Mouse (Mus musculus): ENCODE results near the gene Ap1g2.
A peak's percentile ranks its signal among the peaks of the same experiment; 100 is the strongest.

The Ap1g2 gene

DNA sequence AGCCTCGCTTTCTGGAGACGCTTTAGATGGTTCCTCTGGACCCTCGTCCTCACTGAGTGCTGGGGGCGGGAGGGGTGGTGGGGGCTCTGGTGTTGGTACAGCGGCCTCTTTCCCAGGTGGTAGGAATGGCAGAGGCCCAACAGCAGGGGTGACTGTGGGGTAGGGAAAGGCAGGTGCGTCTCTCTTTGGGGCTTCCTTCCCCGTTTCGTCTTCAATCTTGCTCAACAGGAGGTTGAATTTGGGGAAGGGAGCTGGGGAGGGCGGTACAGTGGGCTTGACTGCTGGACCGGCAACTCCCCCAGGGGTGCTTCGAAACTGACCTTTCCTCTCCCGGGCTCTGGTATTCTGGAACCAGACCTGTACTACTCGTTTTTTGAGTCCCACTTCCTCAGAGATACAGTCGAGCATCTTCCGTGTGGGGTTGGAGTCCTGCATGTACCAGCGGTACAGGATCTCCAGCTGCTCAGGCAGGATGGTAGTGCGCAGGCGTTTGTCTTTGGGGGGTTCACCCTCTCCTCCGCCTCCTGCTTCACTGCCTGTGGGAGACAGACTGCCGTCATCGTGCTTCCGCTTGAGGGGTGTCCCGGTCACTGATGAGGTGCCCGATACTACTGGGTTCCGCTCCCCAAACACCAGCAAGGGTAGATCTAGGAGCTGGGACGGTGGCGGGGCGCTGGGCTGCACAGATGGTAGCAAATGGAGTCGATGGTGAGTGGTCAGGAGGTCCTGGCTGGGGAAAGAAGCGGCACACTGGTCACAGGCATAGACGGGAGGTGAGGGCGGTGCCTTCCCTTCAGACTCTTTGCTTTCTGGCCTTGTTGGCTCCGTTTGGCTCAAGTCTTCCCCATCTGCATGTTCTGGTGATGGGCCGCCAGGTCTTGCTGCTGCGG, 41.7 kb downstream of the Ap1g2 start:
- H3K9me3 ChIP-seq (ENCODE audit: low read length): no peaks in the 10 kb centered on the region
- no peak for TF ChIP-seq NANOG (IDR thresholded peaks at IDR 0.05; ENCODE audit: borderline replicate concordance, low read length)
- TF ChIP-seq CTCF (conservative IDR thresholded peaks at IDR 0.05; ENCODE audit: low read length): no peak
- TF ChIP-seq POU5F1 (IDR thresholded peaks at IDR 0.05; ENCODE audit: borderline replicate concordance, low read length): no peak
- H3K4me1 ChIP-seq (replicated peaks; ENCODE audit: low read depth, low read length): peaks cover 93% of the 10 kb centered on the region
- no peaks in the 10 kb centered on the region for H3K27me3 ChIP-seq (ENCODE audit: insufficient read depth, low read length)
- H3K36me3 ChIP-seq (ENCODE audit: insufficient read depth, low read length): peaks cover 80% of the 10 kb centered on the region
- peak overlapping the region; percentile 68 for H3K4me3 ChIP-seq (replicated peaks; ENCODE audit: low read length)

DNA sequence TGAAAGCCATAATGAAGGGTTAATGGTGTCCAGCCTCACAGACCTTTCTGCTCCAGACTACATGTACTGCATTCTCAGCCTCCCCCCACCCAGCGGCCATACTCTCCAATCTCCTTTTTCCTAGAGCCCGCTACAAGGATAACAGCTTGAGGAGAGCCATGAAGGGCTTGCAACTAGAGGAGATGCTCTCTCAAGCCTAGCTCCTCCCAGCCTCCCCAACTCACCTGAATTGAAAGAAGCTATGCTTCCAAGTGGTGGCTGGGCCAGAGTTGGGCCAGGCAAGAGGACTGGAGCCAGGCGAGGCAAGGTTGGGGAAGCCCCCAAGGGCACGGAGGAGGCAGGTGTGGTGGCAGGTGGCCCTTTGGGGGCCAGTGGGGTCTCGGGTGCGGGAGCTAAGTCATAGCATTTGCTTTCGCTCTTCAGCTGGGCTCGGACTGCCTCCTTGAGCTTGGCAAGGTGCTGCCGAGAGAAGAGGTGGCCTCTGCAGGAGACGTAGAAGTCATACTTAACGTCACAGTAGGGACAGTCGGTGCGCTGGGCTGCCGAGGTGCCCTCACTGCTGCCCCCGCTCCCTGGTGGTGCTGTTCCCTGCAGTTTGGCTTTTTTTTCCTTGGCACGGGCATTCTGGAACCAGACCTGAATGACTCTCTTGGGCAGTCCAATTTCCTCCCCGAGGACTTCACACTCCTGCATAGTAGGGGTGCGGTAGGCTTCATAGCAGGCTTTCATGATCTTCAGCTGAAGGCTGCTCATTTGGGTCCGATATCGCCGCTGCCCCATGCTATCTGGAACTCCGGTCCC, 42.6 kb downstream of the Ap1g2 start:
- peaks cover 70% of the 10 kb centered on the region for H3K36me3 ChIP-seq (ENCODE audit: insufficient read depth, low read length)
- H3K4me3 ChIP-seq (replicated peaks; ENCODE audit: low read length): peak overlapping the region; percentile 68
- TF ChIP-seq POU5F1 (IDR thresholded peaks at IDR 0.05; ENCODE audit: borderline replicate concordance, low read length): no peak
- no peak for TF ChIP-seq CTCF (conservative IDR thresholded peaks at IDR 0.05; ENCODE audit: low read length)
- no peak for TF ChIP-seq NANOG (IDR thresholded peaks at IDR 0.05; ENCODE audit: borderline replicate concordance, low read length)
- peaks cover 98% of the 10 kb centered on the region for H3K4me1 ChIP-seq (replicated peaks; ENCODE audit: low read depth, low read length)
- no peaks in the 10 kb centered on the region for H3K9me3 ChIP-seq (ENCODE audit: low read length)
- H3K27me3 ChIP-seq (ENCODE audit: insufficient read depth, low read length): no peaks in the 10 kb centered on the region

DNA sequence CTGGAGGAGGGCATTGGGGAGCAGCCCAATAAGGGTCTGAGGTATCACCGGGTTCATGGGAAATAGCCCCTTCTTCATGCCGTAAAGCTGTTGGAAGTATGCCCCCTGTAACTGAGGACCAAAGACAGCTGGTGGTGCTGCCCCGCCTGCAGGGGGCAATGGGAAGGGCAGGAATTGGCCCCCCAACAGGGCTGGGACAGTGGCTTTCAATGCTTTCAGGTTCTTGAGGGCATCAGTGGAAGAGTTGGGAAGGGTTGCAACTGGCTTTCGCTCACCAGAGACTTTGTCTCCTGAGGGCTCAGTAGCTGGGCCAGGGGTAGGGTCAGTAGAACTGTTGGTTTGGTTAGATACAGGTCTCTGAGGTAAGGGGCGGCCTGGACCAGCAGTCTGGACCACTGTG, 43.3 kb downstream of the Ap1g2 start:
- H3K27me3 ChIP-seq (ENCODE audit: insufficient read depth, low read length): no peaks in the 10 kb centered on the region
- TF ChIP-seq NANOG (IDR thresholded peaks at IDR 0.05; ENCODE audit: borderline replicate concordance, low read length) (no peak), POU5F1 (IDR thresholded peaks at IDR 0.05; ENCODE audit: borderline replicate concordance, low read length) (no peak), CTCF (conservative IDR thresholded peaks at IDR 0.05; ENCODE audit: low read length) (no peak)
- peaks cover 96% of the 10 kb centered on the region for H3K4me1 ChIP-seq (replicated peaks; ENCODE audit: low read depth, low read length)
- peaks cover 64% of the 10 kb centered on the region for H3K36me3 ChIP-seq (ENCODE audit: insufficient read depth, low read length)
- peak overlapping the region; percentile 62 for H3K4me3 ChIP-seq (replicated peaks; ENCODE audit: low read length)
- H3K9me3 ChIP-seq (ENCODE audit: low read length): no peaks in the 10 kb centered on the region

DNA sequence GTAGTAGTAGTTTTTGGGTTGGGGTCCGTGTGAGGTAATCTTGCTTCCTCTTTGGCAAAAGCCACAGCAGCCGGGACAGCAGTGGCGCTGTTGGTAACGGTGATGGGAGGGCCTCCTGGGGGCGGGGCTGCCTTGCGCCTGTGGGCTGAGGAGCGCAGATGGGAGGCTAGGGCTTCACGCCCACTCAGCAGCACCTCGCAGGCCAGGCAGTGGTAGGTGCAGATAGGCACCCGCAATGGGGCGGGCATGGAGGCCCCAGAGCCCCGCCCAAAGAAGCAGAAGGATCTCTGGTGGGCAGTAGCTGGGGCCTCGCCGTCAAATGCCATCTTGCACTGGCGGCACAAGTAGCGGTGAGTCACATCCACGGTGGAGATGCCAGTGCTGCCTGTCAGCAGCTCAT, 43.8 kb downstream of the Ap1g2 start:
- Histone ChIP-seq H3K36me3 (ENCODE audit: insufficient read depth, low read length) (peaks cover 59% of the 10 kb centered on the region), H3K4me1 (replicated peaks; ENCODE audit: low read depth, low read length) (peaks cover 91% of the 10 kb centered on the region), H3K4me3 (replicated peaks; ENCODE audit: low read length) (peak overlapping the region; percentile 62), H3K27me3 (ENCODE audit: insufficient read depth, low read length) (no peaks in the 10 kb centered on the region), H3K9me3 (ENCODE audit: low read length) (no peaks in the 10 kb centered on the region)
- TF ChIP-seq CTCF (conservative IDR thresholded peaks at IDR 0.05; ENCODE audit: low read length): no peak
- TF ChIP-seq POU5F1 (IDR thresholded peaks at IDR 0.05; ENCODE audit: borderline replicate concordance, low read length): no peak
- TF ChIP-seq NANOG (IDR thresholded peaks at IDR 0.05; ENCODE audit: borderline replicate concordance, low read length): no peak

DNA sequence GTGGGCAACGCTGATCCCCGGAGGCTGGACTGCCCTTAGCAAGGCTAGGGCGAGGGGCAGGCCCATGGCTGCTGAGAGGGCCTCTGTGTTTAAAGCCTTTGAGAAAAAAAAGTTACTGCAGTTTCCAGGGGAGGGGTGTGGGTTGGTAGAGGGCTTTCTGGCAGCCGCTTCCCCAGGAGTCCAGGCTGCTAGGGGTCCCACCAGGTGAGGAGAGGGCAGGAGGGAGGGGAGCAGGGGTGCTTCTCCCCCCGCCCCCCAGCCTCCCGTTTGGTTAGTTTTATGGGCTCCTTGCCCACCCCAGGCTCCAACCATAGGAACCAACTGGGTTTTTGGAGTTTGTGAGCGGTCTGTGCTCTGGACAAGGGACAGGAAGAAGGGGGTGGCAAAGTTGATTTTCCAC, 44.5 kb downstream of the Ap1g2 start:
- Histone ChIP-seq H3K4me1 (replicated peaks; ENCODE audit: low read depth, low read length) (peaks cover 83% of the 10 kb centered on the region), H3K27me3 (ENCODE audit: insufficient read depth, low read length) (no peaks in the 10 kb centered on the region), H3K4me3 (replicated peaks; ENCODE audit: low read length) (no peak overlapping the region), H3K9me3 (ENCODE audit: low read length) (no peaks in the 10 kb centered on the region), H3K36me3 (ENCODE audit: insufficient read depth, low read length) (peaks cover 51% of the 10 kb centered on the region)
- TF ChIP-seq NANOG (IDR thresholded peaks at IDR 0.05; ENCODE audit: borderline replicate concordance, low read length) (no peak), CTCF (conservative IDR thresholded peaks at IDR 0.05; ENCODE audit: low read length) (no peak), POU5F1 (IDR thresholded peaks at IDR 0.05; ENCODE audit: borderline replicate concordance, low read length) (no peak)

DNA sequence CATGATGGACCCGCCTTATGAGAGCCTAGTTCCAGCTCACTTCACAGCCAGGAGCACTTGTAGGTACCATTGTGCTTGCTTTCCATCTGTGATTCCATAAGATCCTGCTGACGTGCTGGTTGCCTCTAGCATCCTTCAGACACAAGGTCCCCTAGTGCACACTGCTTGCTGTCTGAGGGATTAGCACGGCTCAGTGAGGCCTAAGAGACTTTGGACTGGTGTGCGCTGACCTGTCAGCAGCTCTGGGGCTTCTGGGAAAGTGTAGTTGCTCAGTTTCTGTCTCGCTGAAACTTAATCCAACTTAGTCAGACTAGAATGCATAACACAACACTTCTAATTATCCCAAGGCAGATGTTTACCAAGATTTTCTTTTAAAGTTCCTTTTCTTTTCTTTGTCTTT, 46.5 kb downstream of the Ap1g2 start:
- Histone ChIP-seq H3K9me3 (ENCODE audit: low read length) (no peaks in the 10 kb centered on the region), H3K27me3 (ENCODE audit: insufficient read depth, low read length) (no peaks in the 10 kb centered on the region), H3K4me1 (replicated peaks; ENCODE audit: low read depth, low read length) (peaks cover 72% of the 10 kb centered on the region), H3K4me3 (replicated peaks; ENCODE audit: low read length) (no peak overlapping the region), H3K36me3 (ENCODE audit: insufficient read depth, low read length) (peaks cover 35% of the 10 kb centered on the region)
- TF ChIP-seq POU5F1 (IDR thresholded peaks at IDR 0.05; ENCODE audit: borderline replicate concordance, low read length) (no peak), CTCF (conservative IDR thresholded peaks at IDR 0.05; ENCODE audit: low read length) (no peak), NANOG (IDR thresholded peaks at IDR 0.05; ENCODE audit: borderline replicate concordance, low read length) (no peak)

DNA sequence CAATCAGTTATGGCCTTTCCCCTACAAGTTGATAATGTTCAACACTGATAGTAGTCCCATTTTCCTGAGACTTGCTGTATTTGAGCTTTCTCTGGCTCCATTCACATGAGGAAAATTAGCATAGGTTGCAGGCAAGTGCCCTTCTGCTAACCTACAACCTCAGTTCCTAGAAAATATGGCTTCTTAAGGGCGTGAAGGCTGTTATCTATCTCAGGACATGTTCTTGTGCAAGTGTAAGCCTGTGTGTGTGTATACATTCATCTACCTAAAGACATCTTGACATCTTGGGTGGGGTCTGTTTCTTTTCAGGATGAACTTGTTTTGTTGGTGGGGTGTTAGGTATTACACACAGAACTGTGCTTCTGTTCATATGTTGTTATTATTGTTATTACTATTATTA, 47.4 kb downstream of the Ap1g2 start:
- TF ChIP-seq NANOG (IDR thresholded peaks at IDR 0.05; ENCODE audit: borderline replicate concordance, low read length) (no peak), CTCF (conservative IDR thresholded peaks at IDR 0.05; ENCODE audit: low read length) (no peak), POU5F1 (IDR thresholded peaks at IDR 0.05; ENCODE audit: borderline replicate concordance, low read length) (no peak)
- Histone ChIP-seq H3K27me3 (ENCODE audit: insufficient read depth, low read length) (peaks cover 5% of the 10 kb centered on the region; the same call in 1 of the 2 replicates), H3K4me1 (replicated peaks; ENCODE audit: low read depth, low read length) (peaks cover 67% of the 10 kb centered on the region), H3K4me3 (replicated peaks; ENCODE audit: low read length) (no peak overlapping the region), H3K36me3 (ENCODE audit: insufficient read depth, low read length) (peaks cover 25% of the 10 kb centered on the region), H3K9me3 (ENCODE audit: low read length) (no peaks in the 10 kb centered on the region)

DNA sequence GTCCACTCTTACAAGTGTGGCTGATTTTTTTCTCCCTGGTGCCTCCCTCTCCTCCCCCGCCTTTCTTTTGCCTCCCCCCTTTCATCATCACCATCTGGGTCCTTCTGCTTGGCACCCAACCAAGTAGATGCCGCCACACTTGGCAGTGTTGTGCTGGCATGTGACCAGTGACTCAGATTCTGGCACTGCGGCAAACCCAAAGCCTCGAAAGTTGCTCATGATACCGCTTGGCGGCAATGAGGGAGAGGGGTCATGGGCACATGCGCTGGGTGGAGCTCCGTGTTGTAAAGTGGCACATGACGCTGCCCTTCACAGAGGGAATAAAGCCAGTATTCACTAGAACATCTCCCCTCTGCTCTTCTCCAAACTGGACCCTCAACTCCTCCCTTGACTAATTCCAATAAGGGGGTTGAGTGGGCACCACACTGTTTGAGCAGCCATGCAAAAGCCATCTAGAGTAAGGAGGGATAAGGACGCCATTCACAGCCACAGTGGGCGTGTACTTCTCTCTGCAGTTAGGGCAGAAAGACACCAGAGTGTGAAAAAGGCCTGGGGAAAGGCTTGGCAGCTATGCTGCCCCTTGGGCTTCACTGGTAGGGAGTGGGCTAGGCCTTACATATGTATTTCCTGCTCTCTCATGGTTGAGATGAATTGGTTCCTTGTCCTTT, 51.1 kb downstream of the Ap1g2 start:
- no peak for TF ChIP-seq POU5F1 (IDR thresholded peaks at IDR 0.05; ENCODE audit: borderline replicate concordance, low read length)
- no peak for TF ChIP-seq CTCF (conservative IDR thresholded peaks at IDR 0.05; ENCODE audit: low read length)
- no peak for TF ChIP-seq NANOG (IDR thresholded peaks at IDR 0.05; ENCODE audit: borderline replicate concordance, low read length)
- peaks cover 37% of the 10 kb centered on the region for H3K4me1 ChIP-seq (replicated peaks; ENCODE audit: low read depth, low read length)
- H3K27me3 ChIP-seq (ENCODE audit: insufficient read depth, low read length): peaks cover 8% of the 10 kb centered on the region
- no peaks in the 10 kb centered on the region for H3K36me3 ChIP-seq (ENCODE audit: insufficient read depth, low read length)
- no peak overlapping the region for H3K4me3 ChIP-seq (replicated peaks; ENCODE audit: low read length)
- no peaks in the 10 kb centered on the region for H3K9me3 ChIP-seq (ENCODE audit: low read length)

All from E14TG2a.4 (cell line).